Comparison of ENCODE assay signal across 10 mouse cellular contexts in genomic region chr4:109656301-109656700, GRCm38 (mm10). TPM values are rescaled to one million over a fixed set of nuclear protein-coding genes. Genes with fewer than 3 reads are reported as not detected.
A peak's percentile ranks its signal among the peaks of the same experiment; 100 is the strongest.
DNase-seq lines count a peak whose midpoint lies in the region; ATAC-seq lines count a peak whose summit lies in the region.
"Had no signal": no experiment of that assay in that cellular context is flagged by ENCODE, and none has a peak within 500 bp of the region (broad histone marks: within the 10 kb centered on the region; RNA-seq: fewer than 3 reads in every experiment).

No protein-coding gene starts in this region.

- H3K4me2 ChIP-seq in heart, embryonic 15.5 days: peak overlapping the region; percentile 99; the same call in 1 of the 2 replicates
- no peak overlapping the region for H3K4me2 ChIP-seq in kidney, embryonic 14.5 days (replicated peaks; ENCODE audit: low read depth, low read length)
- no peak overlapping the region for H3K4me2 ChIP-seq in limb, embryonic 11.5 days (ENCODE audit: low read depth, severe bottlenecking)

- no peaks in the 10 kb centered on the region for H3K36me3 ChIP-seq in heart, embryonic 15.5 days
- H3K36me3 ChIP-seq in kidney, embryonic 14.5 days (ENCODE audit: control insufficient read depth, insufficient read depth, low read length): no peaks in the 10 kb centered on the region
- no peaks in the 10 kb centered on the region for H3K36me3 ChIP-seq in limb, embryonic 11.5 days (ENCODE audit: control insufficient read depth, insufficient read depth, low read length)
- H3K36me3 ChIP-seq: embryonic facial prominence, embryonic 13.5 days; lung, embryonic 15.5 days had no signal

- WGBS in heart, embryonic 15.5 days: 39% methylated on average over 4 of the region's 4 CpGs
- WGBS in kidney, embryonic 14.5 days: 3% methylated on average over 4 of the region's 4 CpGs
- WGBS in limb, embryonic 11.5 days: 8% methylated on average over 4 of the region's 4 CpGs

- no peak for DNase-seq in heart, postnatal 36 days
- DNase-seq in kidney, postnatal 36 days: peak; percentile 22 to 25
- peak; percentile 22 for DNase-seq in Muller cell, postnatal 12 days (ENCODE audit: inconsistent ontology term)
- DNase-seq in limb, embryonic 11.5 days (ENCODE audit: low spot score): peak; percentile 45
- no peak for DNase-seq in thymus, postnatal 25 days
- DNase-seq in layer of hippocampus, postnatal 14 days (ENCODE audit: low spot score in 2 of 2): no peak

- intact Hi-C loops in heart, postnatal 36 days (cut with DNase I): loop anchor here (5.0 kb wide), 1 partner anchor 79 kb away; no protein-coding TSS in a partner anchor

- H3K27ac ChIP-seq in heart, embryonic 15.5 days: no peak overlapping the region
- H3K27ac ChIP-seq in kidney, embryonic 14.5 days (ENCODE audit: low read depth, low read length): no peak overlapping the region
- H3K27ac ChIP-seq in limb, embryonic 11.5 days (replicated peaks; ENCODE audit: low read depth, low read length): no peak overlapping the region
- H3K27ac ChIP-seq: embryonic facial prominence, embryonic 13.5 days; lung, embryonic 15.5 days had no signal

- H3K9me3 ChIP-seq in heart, embryonic 15.5 days (replicated peaks): no peaks in the 10 kb centered on the region
- H3K9me3 ChIP-seq in kidney, embryonic 14.5 days (ENCODE audit: control insufficient read depth, low read length): no peaks in the 10 kb centered on the region
- H3K9me3 ChIP-seq in limb, embryonic 11.5 days (ENCODE audit: control insufficient read depth, low read length): no peaks in the 10 kb centered on the region
- H3K9me3 ChIP-seq: embryonic facial prominence, embryonic 13.5 days; lung, embryonic 15.5 days had no signal

- peak overlapping the region; percentile 63; the same call in 1 of the 2 replicates for H3K4me3 ChIP-seq in heart, embryonic 15.5 days
- H3K4me3 ChIP-seq in kidney, embryonic 14.5 days (ENCODE audit: low read length): no peak overlapping the region
- no peak overlapping the region for H3K4me3 ChIP-seq in limb, embryonic 11.5 days (ENCODE audit: low read depth, low read length)

- H3K9ac ChIP-seq in heart, embryonic 15.5 days: no peak overlapping the region
- H3K9ac ChIP-seq in kidney, embryonic 14.5 days (ENCODE audit: low read depth, low read length): no peak overlapping the region
- H3K9ac ChIP-seq in limb, embryonic 11.5 days (ENCODE audit: low read length): no peak overlapping the region

- H3K4me1 ChIP-seq in heart, embryonic 15.5 days (replicated peaks): peaks cover 11% of the 10 kb centered on the region
- H3K4me1 ChIP-seq in kidney, embryonic 14.5 days (ENCODE audit: control insufficient read depth, insufficient read depth, low read length): peaks cover 8% of the 10 kb centered on the region; the same call in 1 of the 2 replicates
- H3K4me1 ChIP-seq in limb, embryonic 11.5 days (ENCODE audit: control insufficient read depth, insufficient read depth, low read length): peaks cover 8% of the 10 kb centered on the region

- no peak for ATAC-seq in heart, embryonic 15.5 days (replicated peaks; ENCODE audit: insufficient number of reproducible peaks, insufficient read depth, low FRiP score, low read depth)
- no peak for ATAC-seq in kidney, embryonic 14.5 days (ENCODE audit: low FRiP score, low TSS enrichment)
- ATAC-seq in limb, embryonic 11.5 days (ENCODE audit: insufficient number of reproducible peaks, low FRiP score, low TSS enrichment, low read depth): no peak

- peaks cover 51% of the 10 kb centered on the region for H3K27me3 ChIP-seq in heart, embryonic 15.5 days
- peaks cover 76% of the 10 kb centered on the region for H3K27me3 ChIP-seq in kidney, embryonic 14.5 days (ENCODE audit: control insufficient read depth, insufficient read depth, low read length)
- H3K27me3 ChIP-seq in limb, embryonic 11.5 days (ENCODE audit: control insufficient read depth, insufficient read depth, low read length): peaks cover 42% of the 10 kb centered on the region

RNA-seq across cellular contexts. Expression of gene Cdkn2c, which starts 10.7 kb away (rescaled TPM):
- 17.1 and 17.5 TPM in 2 replicates for polyA plus RNA-seq in heart, embryonic 15.5 days (2015; fragmentation: Nextera tagmentation; extraction: Ambion mirVana)
- total RNA-seq in heart, postnatal 36 days (2021): 10 to 100 TPM; 13.0 to 16.6 TPM
- polyA plus RNA-seq in kidney, embryonic 14.5 days (2014; fragmentation: Nextera tagmentation; extraction: Ambion mirVana): 2.8 and 3.2 TPM in 2 replicates
- polyA plus RNA-seq in limb, embryonic 11.5 days (2014; fragmentation: Nextera tagmentation; extraction: Ambion mirVana): 1.4 and 2.0 TPM in 2 replicates
- total RNA-seq in layer of hippocampus, postnatal 14 days (2021): 1 to 10 TPM; 5.4 to 6.6 TPM

RNA-seq across cellular contexts. Expression of gene Faf1, which starts 20.1 kb away (rescaled TPM):
- 19.3 TPM in 2 replicates for polyA plus RNA-seq in heart, embryonic 15.5 days (2015; fragmentation: Nextera tagmentation; extraction: Ambion mirVana)
- total RNA-seq in heart, postnatal 36 days (2021): 10 to 100 TPM; 42.4 to 45.3 TPM
- 27.1 and 34.3 TPM in 2 replicates for polyA plus RNA-seq in kidney, embryonic 14.5 days (2014; fragmentation: Nextera tagmentation; extraction: Ambion mirVana)
- polyA plus RNA-seq in limb, embryonic 11.5 days (2014; fragmentation: Nextera tagmentation; extraction: Ambion mirVana): 33.9 and 34.6 TPM in 2 replicates
- 10 to 100 TPM; 24.9 to 27.2 TPM for total RNA-seq in layer of hippocampus, postnatal 14 days (2021)

Comparison
In these comparisons a context has a peak if more than half of its experiments do, and no peak if none do; other contexts are left out.
1. DNase-seq: peak in kidney, postnatal 36 days (2 of 2), Muller cell, postnatal 12 days (single experiment) and limb, embryonic 11.5 days (single experiment); none in heart, postnatal 36 days (0 of 2), thymus, postnatal 25 days (single experiment) and layer of hippocampus, postnatal 14 days (0 of 2).